Mouse (Mus musculus) hindbrain, embryonic 14.5 days (tissue): Measurements from ENCODE around the gene Fancc. TPM values are rescaled to one million over a fixed set of nuclear protein-coding genes. Genes with fewer than 3 reads are reported as not detected.

ENCODE experiments used
- ATAC-seq: fragments of 200-750 bp; cut with Nextera tagmentation; 2 replicates; pipeline ENCODE4 v1.8.0; 2017; ENCODE audit warnings: moderate number of reproducible peaks, mild to moderate bottlenecking, moderate TSS enrichment, moderate library complexity; ENCODE audit not compliant: low FRiP score
- DNase-seq: peaks from one replicate; pipeline ENCODE4 v3.0.0-alpha.2; 2015; ENCODE audit warnings: low spot score
- H3K27ac ChIP-seq: fragments of 300-500 bp; sonication (generic); 2 replicates; pipeline ENCODE4 v1.5.1; 2014; ENCODE audit warnings: mild to moderate bottlenecking, moderate library complexity
- H3K27me3 ChIP-seq: fragments of 300-500 bp; sonication (generic); 2 replicates; pipeline ENCODE4 v1.6.1; 2014; ENCODE audit warnings: mild to moderate bottlenecking, low read length, mixed read lengths; ENCODE audit not compliant: control insufficient read depth, insufficient read depth
- H3K36me3 ChIP-seq: fragments of 300-500 bp; sonication (generic); replicated peaks from 2 replicates; pipeline ENCODE4 v1.6.1; 2014; ENCODE audit not compliant: control insufficient read depth, insufficient read depth
- H3K4me1 ChIP-seq: fragments of 300-500 bp; sonication (generic); replicated peaks from 2 replicates; pipeline ENCODE4 v1.6.1; 2014; ENCODE audit warnings: antibody characterized with exemption, low read length, mixed read lengths; ENCODE audit not compliant: control insufficient read depth, insufficient read depth
- H3K4me2 ChIP-seq: fragments of 300-500 bp; sonication (generic); replicated peaks from 2 replicates; pipeline ENCODE4 v1.6.1; 2014; ENCODE audit warnings: mild to moderate bottlenecking, moderate library complexity
- H3K4me3 ChIP-seq: fragments of 300-500 bp; sonication (generic); replicated peaks from 2 replicates; pipeline ENCODE4 v1.5.1; 2014; ENCODE audit warnings: mild to moderate bottlenecking, low read length
- H3K9ac ChIP-seq: fragments of 300-500 bp; sonication (generic); 2 replicates; pipeline ENCODE4 v1.6.1; 2014
- H3K9me3 ChIP-seq: fragments of 300-500 bp; sonication (generic); 2 replicates; pipeline ENCODE4 v1.6.1; 2016; ENCODE audit warnings: low read length; ENCODE audit not compliant: control insufficient read depth
- WGBS: fragments of 180-500 bp; shearing (Covaris S2); extraction: QIAGEN DNeasy Blood & Tissue Kit; methylation state at CpG from one replicate; pipeline ENCODE4 v1.1.7; 2014; 5-methylcytosine and 5-hydroxymethylcytosine counted together
- polyA plus RNA-seq: library from polyadenylated mRNA; unstranded; fragments of >200 nt; fragmentation: Nextera tagmentation; extraction: Ambion mirVana; gene quantifications from 2 replicates; pipeline ENCODE4 v1.2.1, GENCODE M21; 2014

Fancc gene
- polyA plus RNA-seq, 1 experiment from 2014 or later = 15.9 TPM

DNA sequence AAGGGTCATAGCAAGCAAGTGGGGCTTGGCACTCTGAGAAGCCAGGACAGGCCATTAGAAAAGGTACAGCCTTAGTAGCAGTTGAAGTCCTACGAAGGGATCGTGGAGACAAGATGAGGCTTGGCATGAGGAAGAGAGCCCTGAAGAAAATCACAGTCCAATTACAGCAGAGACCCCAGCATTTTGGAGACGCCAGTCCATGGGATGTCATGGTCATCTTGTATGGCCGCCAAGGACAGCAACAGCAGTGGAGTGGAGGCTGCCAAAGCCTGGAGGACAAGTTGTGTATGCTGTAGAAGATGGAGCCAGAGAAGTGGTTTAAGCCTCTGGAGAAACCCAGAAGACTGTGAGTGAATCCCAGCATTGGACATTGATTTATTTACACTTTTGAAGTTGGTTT, 84.4 kb downstream of the Fancc start:
- H3K27ac ChIP-seq = no peak overlapping the region
- no peaks in the 10 kb centered on the region for H3K27me3 ChIP-seq
- WGBS = 99% methylated on average over 4 of the region's 4 CpGs
- H3K4me1 ChIP-seq = no peaks in the 10 kb centered on the region
- no peaks in the 10 kb centered on the region for H3K36me3 ChIP-seq
- H3K9ac ChIP-seq = no peak overlapping the region
- no peak overlapping the region for H3K4me3 ChIP-seq
- no peak for DNase-seq
- no peaks in the 10 kb centered on the region for H3K9me3 ChIP-seq
- H3K4me2 ChIP-seq = no peak overlapping the region
- ATAC-seq = no peak

DNA sequence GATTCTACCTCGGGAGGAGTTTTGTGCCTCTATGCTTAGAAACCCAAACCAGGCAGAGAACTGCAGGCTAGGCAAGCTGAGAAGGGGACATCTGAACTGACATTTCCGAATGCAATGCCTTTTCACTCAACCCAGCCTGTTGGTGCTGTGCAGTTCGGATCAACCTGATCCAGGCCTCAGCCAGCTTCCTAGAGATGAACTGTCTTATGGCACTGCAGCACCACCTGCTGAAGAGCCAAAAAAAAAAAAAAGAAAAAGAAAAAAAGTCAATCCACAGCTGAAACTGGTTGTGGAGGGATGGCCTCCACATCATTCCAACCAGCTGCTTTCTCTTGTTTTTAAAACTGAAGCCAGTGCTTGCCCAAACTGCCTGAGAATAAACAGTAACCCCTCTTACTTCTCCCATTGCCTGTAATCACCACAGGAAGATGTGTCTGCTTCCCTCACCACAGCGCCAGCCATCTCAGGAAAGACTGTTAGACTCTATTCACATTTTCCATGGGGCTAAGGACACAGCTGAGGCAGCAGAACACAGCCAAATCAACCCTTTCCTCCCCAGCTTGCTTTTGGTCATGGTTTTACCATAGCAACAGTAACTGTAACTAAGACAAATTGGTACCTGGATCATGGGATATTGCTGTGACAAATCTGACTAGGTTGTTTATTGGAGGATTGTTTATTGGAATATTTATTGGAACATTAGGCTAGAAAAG, 85.6 kb downstream of the Fancc start:
- H3K9ac ChIP-seq = no peak overlapping the region
- 69% methylated on average over 4 of the region's 4 CpGs for WGBS
- DNase-seq (no peak), ATAC-seq (no peak)
- H3K4me2 ChIP-seq = no peak overlapping the region
- H3K36me3 ChIP-seq = no peaks in the 10 kb centered on the region
- H3K9me3 ChIP-seq = no peaks in the 10 kb centered on the region
- H3K4me1 ChIP-seq = no peaks in the 10 kb centered on the region
- no peak overlapping the region for H3K4me3 ChIP-seq
- no peaks in the 10 kb centered on the region for H3K27me3 ChIP-seq
- H3K27ac ChIP-seq = no peak overlapping the region

- DNase-seq = no peak
- H3K4me3 ChIP-seq = no peak overlapping the region
- no peak for ATAC-seq
- H3K9me3 ChIP-seq = no peaks in the 10 kb centered on the region
- H3K4me1 ChIP-seq = no peaks in the 10 kb centered on the region
- no peak overlapping the region for H3K27ac ChIP-seq
- no peak overlapping the region for H3K4me2 ChIP-seq
- no peaks in the 10 kb centered on the region for H3K27me3 ChIP-seq
- no peak overlapping the region for H3K9ac ChIP-seq
- no peaks in the 10 kb centered on the region for H3K36me3 ChIP-seq
- WGBS = 83% methylated on average over 9 of the region's 9 CpGs
Observed at GRCm38 (mm10) chr13:63410578-63411298, 86.3 kb downstream of the Fancc start.

DNA sequence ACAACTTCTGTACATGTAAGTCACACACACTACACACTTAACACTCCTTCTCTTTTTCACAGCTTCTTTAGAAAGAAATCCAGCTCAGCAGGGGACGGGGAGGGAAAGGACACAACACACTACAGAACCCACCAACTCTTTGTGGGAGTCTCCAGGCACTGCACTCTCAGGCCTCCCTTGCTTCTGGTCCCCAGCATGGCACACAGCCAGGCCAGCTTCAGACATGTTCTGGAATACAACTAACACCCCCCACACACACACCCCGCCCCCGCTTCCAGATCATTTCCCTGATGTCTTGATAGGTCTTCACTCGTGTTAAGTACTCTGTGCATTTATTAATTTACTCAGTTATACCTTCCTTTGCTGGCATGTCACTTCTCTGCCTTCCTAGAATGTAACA, 91.9 kb downstream of the Fancc start:
- H3K4me3 ChIP-seq = no peak overlapping the region
- H3K27ac ChIP-seq = no peak overlapping the region
- DNase-seq (no peak), ATAC-seq (no peak)
- 83% methylated on average over 4 of the region's 4 CpGs for WGBS
- H3K36me3 ChIP-seq = no peaks in the 10 kb centered on the region
- H3K4me2 ChIP-seq = no peak overlapping the region
- H3K4me1 ChIP-seq = no peaks in the 10 kb centered on the region
- no peaks in the 10 kb centered on the region for H3K27me3 ChIP-seq
- no peaks in the 10 kb centered on the region for H3K9me3 ChIP-seq
- H3K9ac ChIP-seq = no peak overlapping the region

DNA sequence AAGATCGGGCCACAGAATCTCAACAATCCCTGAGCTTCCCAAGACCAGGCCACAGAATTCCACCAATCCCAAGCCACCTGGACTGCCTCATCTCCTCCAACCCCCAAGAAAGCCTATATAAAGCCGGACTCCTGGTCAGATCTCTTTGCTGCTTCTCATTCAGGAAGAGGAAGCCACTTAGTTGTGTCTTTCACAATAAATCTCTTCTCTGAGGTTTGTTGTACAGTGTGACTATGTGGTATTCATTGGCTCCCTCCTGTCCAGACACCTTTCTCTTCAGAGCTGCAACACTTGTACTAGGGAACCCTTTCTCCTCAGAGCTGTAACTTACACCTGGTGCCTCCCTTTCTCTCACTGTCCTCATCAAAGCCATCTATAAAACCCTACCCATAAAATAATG, 92.4 kb downstream of the Fancc start:
- WGBS = 91% methylated on average over 2 of the region's 2 CpGs
- no peaks in the 10 kb centered on the region for H3K9me3 ChIP-seq
- H3K27ac ChIP-seq = no peak overlapping the region
- no peaks in the 10 kb centered on the region for H3K4me1 ChIP-seq
- H3K9ac ChIP-seq = no peak overlapping the region
- H3K27me3 ChIP-seq = no peaks in the 10 kb centered on the region
- no peaks in the 10 kb centered on the region for H3K36me3 ChIP-seq
- ATAC-seq (no peak), DNase-seq (no peak)
- H3K4me2 ChIP-seq = no peak overlapping the region
- H3K4me3 ChIP-seq = no peak overlapping the region

- Histone ChIP-seq H3K27me3 (no peaks in the 10 kb centered on the region), H3K4me2 (no peak overlapping the region), H3K36me3 (no peaks in the 10 kb centered on the region), H3K4me1 (no peaks in the 10 kb centered on the region), H3K9me3 (no peaks in the 10 kb centered on the region), H3K9ac (no peak overlapping the region), H3K4me3 (no peak overlapping the region), H3K27ac (no peak overlapping the region)
- ATAC-seq = no peak
- no peak for DNase-seq
- WGBS = 77% methylated on average over 2 of the region's 2 CpGs
Observed at GRCm38 (mm10) chr13:63402823-63403222, 94.3 kb downstream of the Fancc start.

DNA sequence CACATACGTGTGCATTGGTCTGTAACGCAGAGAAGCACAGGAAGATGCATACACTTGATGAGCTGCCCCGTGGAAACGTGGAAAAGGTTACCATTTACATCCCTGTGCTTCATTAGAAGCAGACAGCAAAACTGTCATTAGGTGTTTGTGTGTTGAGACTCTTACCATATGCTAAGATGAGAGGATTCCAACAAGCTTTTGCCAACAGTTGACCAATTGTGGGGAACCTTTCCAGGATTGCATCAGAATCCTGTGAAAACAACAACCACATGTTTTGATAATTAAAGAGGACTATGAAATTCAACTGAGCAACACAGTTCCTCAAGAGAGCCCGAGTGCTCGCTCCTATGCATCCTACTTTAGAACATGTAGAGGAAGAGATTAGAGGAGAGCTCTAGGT, 97.0 kb downstream of the Fancc start:
- 96% methylated on average over 6 of the region's 6 CpGs for WGBS
- ATAC-seq = no peak

DNA sequence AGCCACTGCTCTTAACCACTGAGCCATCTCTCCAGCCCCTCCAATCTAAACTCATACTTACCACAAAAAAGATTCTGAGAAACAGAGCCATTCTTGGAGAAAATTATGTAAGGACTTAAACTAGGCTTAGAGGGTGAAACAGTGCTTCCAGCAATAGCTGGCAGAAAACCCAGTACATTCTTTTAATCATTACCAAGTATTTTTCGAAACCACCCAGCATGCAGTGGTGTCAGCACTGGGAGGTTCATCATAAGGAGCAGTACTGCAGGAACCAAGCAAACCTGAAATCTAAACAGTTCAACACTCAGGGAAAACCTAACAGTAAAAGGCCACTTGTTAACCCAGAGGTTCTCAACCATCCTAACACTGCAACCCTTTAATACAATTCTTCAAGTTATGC, 99.7 kb downstream of the Fancc start:
- Histone ChIP-seq H3K27ac (no peak overlapping the region), H3K36me3 (no peaks in the 10 kb centered on the region), H3K4me2 (no peak overlapping the region), H3K9ac (no peak overlapping the region), H3K4me1 (no peaks in the 10 kb centered on the region), H3K27me3 (no peaks in the 10 kb centered on the region), H3K4me3 (no peak overlapping the region), H3K9me3 (no peaks in the 10 kb centered on the region)
- DNase-seq = no peak
- no peak for ATAC-seq
- 86% methylated on average over 1 of the region's 1 CpGs for WGBS

More for the DNA sequence above, 97.0 kb downstream of the Fancc start:
- Histone ChIP-seq H3K4me3 (no peak overlapping the region), H3K9me3 (no peaks in the 10 kb centered on the region), H3K27me3 (no peaks in the 10 kb centered on the region), H3K27ac (no peak overlapping the region), H3K36me3 (no peaks in the 10 kb centered on the region), H3K4me1 (no peaks in the 10 kb centered on the region), H3K4me2 (no peak overlapping the region), H3K9ac (no peak overlapping the region)
- DNase-seq = no peak

DNA sequence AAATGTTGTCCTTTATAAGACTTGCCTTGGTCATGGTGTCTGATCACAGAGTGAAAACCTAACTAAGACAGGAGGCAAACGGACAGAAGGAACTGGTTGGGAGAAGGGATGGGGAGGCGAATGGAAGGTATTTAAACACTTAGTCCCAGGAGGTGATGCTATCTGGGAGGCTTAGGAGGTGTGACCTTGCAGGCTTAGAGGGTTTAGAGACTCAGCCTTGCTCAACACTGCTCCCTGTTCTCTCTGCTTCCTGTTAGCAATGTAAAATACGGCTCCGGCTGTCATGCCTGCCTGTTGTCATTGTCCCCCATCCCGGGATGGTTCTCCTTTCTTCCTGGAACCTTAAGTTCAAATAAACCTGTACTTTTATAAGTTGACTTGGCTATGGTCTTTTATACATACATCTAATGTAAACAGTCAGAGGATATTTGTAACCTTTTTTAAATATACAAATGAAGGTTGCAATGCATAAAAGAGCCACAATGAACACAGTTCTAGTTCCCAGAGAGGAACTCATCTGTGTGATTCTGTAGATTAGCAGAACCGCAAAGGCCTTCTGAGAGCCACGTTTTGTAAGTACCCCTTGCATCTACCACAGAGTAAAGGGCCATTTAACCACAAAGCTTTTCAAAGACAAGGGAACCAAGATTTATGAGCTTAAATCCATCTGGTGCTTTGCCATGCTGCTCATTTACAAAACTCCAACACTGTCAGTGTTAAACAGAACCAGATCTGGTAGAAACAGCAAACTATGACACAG, 102.6 kb downstream of the Fancc start:
- H3K9me3 ChIP-seq = no peaks in the 10 kb centered on the region
- H3K27ac ChIP-seq = no peak overlapping the region
- no peak overlapping the region for H3K4me2 ChIP-seq
- 81% methylated on average over 7 of the region's 7 CpGs for WGBS
- no peak overlapping the region for H3K4me3 ChIP-seq
- no peaks in the 10 kb centered on the region for H3K36me3 ChIP-seq
- no peaks in the 10 kb centered on the region for H3K4me1 ChIP-seq
- no peak overlapping the region for H3K9ac ChIP-seq
- ATAC-seq (no peak), DNase-seq (no peak)
- H3K27me3 ChIP-seq = no peaks in the 10 kb centered on the region
